Mouse (Mus musculus): Measurements from ENCODE around the gene Gm13030.
"Not testable (repeated sequence)": the region's sequence is repeated elsewhere in the genome, so short reads cannot be mapped to it uniquely, and the experiment has no call there.

Gm13030 gene

GRCm38 (mm10) chr4:138865991-138866390 lies 7.8 kb downstream of the Gm13030 start:
- DNase-seq (ENCODE audit: low spot score) = no peak

DNA sequence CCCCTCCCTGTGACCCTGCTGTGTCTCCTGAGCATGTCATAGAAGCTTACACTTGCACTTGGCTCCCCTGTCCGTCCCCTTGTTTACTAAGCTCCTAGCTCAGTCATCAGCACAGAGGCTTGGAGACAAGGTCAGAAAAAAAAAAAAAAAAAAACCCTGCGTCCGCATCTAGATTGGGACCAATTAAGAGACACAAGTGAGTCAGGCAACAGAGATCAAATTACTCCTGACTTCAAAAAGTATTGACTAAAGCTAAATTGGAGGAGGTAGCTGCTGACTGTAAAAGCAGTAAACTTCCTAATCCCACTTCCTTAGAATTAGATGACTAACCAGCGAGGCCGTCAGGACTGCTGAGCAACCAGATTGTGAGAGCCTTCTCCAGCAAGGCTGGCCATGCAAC lies 8.7 kb downstream of the Gm13030 start:
- DNase-seq (ENCODE audit: low spot score) = no peak

GRCm38 (mm10) chr4:138863344-138863998 lies 10.3 kb downstream of the Gm13030 start, which contains the start of gene Pla2g5:
Gene Pla2g5 (minus strand): TSS chr4:138863482.
- no peak for DNase-seq (ENCODE audit: low spot score)

DNA sequence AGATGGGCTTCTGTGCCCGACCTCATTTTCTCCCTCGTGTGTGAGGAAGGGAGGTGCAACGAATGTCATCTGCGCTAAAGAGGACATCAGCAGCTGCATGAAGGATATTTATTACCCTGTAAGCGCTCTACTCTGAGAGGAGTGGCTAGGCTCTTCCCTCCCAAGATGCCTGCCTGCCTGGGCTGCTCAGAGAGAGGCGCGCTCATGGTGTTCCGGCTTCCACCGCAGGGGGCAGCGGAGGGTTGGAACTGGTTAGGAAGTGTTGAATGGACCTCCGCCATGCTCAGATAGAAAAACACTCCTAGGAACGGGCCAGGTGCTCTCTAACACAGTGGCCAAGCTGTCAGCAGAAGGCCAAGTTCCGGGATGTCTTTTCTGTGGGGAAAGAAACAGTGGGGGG lies 14.0 kb downstream of the Gm13030 start:
- no peak for DNase-seq (ENCODE audit: low spot score)

DNA sequence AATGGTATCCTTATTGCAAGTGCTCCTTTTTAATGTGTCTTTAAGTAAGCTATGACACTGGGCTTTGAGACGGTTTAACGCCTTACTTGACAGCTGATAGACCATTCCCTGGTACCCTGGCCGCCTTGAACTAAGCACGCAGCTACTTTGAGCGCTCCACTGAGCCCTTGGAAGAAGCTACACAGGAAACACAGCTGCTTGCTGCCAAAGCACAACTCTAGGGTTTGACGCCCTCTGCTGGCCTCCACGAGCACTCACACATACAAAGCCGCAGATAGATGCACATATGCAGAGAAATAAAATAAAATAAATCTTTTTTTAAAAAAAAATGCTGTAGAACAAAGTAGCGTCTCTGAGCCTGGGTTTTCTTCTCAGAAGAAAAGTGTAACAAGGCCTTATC lies 14.5 kb downstream of the Gm13030 start:
- no peak for DNase-seq (ENCODE audit: low spot score)

DNA sequence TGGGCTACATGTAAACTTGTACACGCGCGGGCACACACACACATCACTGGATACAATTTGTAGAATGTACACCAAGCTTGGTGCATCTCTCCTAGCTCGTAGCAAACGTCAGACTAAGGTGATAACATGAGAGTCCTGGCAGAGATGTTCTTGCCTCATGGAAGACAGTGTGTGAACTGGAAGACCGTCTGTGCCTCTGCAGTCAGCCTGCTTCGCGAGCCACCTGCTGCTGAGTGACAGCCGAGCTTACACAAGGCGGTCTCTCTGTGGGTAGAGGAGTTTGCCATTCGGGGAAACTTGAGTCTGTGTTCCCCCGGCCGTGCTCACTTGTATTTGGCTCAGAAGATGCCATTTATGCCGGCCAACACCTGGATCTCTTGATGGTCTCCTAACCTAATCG lies 15.3 kb downstream of the Gm13030 start:
- DNase-seq (ENCODE audit: low spot score) = no peak

DNA sequence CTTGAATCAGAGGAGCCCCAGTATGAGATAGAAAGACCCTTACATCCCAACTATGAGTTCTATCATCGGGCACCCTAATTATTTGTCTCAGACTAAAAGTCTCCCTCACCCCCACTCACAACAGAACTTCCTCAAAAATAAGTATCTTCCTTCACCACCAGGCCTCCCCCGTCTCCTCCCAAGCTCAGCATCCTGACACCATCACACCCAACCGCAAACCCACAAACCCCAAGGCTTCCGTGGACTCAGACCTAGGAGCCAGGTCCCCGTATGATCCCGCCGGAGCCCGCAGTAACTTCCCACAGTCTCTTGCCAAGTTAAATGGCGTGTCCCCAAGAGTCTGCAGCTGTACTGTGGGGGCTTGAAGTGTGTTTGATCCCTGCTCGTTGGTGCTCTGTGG lies 16.2 kb downstream of the Gm13030 start:
- no peak for DNase-seq (ENCODE audit: low spot score)

DNA sequence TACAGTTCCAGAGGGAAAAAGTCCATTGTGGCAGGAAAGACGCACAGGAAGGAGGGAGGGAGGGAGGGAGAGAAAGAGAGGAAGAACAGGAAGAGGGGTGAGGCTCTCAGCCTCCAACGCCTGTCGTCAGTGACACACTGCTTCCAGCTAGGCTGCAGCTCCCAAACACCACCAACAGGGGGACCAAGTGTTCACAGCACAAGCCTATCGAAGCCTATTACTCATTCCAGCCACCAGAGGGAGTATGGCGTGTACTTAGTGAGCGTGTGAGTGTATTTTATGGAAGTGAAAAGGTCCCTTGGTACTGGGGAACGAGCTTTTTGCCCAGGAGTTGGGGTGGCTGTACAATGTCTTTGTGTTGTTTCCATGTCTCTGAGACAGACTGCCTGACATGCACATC lies 17.3 kb downstream of the Gm13030 start:
- DNase-seq (ENCODE audit: low spot score) = no peak

DNA sequence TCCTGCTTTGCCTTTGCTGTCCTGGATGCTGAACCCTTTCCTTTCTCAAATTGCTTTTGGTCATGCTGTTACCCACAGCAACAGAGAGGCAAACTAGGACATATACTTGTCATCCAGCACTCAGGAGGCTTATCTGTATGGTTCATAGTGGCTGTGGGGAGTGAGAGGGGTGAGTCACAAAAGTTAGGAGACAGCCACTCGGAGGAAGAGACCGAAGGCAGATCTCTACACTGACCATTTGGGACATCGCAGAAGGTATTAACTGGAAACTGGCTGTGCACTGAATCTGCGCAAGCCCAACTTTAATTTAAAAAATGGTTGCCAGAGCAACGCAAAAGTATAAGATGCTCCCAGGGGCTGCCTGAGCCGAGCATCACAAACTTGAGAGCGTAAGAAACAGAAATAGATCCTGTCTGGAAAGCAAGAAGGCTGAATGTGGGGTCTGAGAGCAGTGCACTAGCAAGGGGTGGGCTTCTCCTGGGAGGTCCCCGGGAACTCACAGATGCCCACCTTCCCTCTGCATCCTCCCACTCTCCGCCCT lies 18.6 kb downstream of the Gm13030 start:
- no peak for DNase-seq (ENCODE audit: low spot score)

- DNase-seq (ENCODE audit: low spot score) = no peak
These were observed 20.8 kb downstream of the Gm13030 start for GRCm38 (mm10) chr4:138852961-138853360.

GRCm38 (mm10) chr4:138851463-138851862 lies 22.3 kb downstream of the Gm13030 start:
- no peak for DNase-seq (ENCODE audit: low spot score)

GRCm38 (mm10) chr4:138841386-138841785 lies 32.4 kb downstream of the Gm13030 start:
- peak; percentile 31 for DNase-seq (ENCODE audit: low spot score)

DNA sequence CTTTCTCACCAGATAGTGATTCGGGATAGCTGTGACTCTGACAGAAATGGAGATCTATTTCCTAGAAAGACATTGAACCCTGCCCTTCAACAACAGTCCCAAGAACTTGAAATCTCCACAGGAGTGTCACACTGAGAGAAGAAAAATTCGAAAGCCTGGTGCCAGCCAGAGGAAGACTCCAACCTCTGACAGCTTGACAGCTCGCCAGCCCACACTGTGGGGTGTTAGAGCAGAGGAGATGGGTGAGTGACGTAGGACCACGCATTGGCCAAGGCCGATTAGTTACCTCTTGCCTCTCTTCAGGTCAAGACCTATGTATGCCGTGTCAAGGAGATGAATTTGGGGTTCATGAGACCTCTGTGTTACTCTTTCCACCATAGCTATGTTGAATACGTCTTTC lies 33.0 kb downstream of the Gm13030 start:
- no peak for DNase-seq (ENCODE audit: low spot score)

DNA sequence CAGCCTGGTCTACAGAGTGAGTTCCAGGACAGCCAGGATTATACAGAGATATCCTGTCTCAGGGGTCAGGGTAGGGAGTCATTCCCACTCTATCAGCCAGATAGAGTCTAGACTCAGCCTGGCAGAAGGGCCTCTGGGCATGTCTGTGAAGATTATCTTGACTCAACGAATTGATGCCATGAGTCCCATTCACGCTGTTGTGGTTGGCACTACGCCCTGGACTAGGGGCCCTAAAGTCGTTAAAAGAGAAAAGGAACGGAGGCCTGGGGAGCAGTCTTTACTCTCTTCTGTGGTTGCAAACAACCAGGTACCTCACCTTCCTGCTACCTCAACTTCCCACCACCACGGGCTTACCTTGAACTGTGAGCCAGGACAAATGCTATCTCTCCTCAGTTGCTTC lies 34.0 kb downstream of the Gm13030 start:
- no peak for DNase-seq (ENCODE audit: low spot score)

GRCm38 (mm10) chr4:138827147-138827546 lies 46.6 kb downstream of the Gm13030 start:
- no peak for DNase-seq (ENCODE audit: low spot score)

DNA sequence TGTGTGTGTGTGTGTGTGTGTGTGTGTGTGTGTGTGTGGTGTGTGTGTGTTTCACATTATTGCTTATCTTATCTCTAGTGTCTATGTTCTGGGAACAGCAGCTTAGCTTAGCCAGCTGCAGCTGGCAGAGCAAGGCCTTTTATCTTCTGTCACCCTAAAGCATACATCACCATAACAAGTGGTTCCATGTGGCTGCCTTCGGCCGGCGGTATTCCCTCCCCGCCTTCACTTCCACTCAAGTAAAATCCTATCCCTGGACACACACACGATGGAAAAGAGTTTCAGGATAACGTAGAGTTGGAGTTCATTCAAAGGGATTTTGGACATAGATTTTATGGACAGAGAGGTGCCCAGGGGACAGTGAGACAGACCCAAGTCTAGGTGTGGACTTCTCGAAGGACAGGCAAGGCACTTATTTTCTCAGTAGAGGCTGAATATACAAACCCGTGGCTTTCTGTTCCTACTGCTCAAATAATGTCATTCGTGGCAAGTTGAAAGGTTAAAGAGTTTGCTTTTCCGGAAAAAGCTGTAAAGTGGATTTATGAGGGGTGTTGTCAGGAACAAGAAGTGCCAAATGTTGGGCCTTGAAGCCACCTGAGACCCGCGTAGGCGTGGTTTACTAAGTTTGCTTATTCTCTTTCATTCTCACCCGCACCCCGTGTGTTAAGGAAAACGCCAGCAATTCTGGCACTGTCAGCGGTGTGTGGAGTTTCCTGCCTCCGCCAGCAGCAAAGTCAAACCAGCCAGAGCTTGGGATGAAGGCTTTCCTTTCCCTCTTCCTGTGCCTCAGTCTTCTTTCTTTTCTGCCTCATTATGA lies 47.8 kb downstream of the Gm13030 start:
- DNase-seq (ENCODE audit: low spot score) = no peak

DNA sequence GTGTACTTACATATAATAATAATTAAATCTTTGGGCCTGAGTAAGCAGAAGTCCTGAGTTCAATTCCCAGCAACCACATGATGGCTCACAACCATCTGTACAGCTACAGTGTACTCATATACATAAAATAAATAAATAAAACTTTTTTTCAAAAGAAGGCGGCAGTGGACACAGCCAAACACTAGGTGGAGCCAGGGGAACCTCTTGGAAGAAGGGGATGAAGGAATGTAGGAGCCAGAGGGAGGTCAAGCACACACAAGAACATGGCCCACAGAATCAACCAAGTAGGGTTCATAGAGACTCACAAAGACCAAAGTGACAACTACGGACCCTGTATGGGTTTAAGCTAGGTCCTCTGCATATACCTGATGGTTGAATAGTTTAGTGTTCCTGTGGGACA lies 49.1 kb downstream of the Gm13030 start:
- no peak for DNase-seq (ENCODE audit: low spot score)

GRCm38 (mm10) chr4:138824161-138824560 lies 49.6 kb downstream of the Gm13030 start:
- not testable (repeated sequence) for DNase-seq (ENCODE audit: low spot score)

- no peak for DNase-seq (ENCODE audit: low spot score)
These were observed 52.7 kb downstream of the Gm13030 start for GRCm38 (mm10) chr4:138821036-138821435.
